Mouse (Mus musculus) G1E (cell line): ENCODE measurements at regions not wholly inside any gene's neighbourhood (a gene's known extent, or its start where the extent isn't known, plus 50 kb on each side); places are given as distances from the start of the nearest gene placed in this dataset.

Experiments
- CTCF ChIP-seq: IDR thresholded peaks from 2 replicates; pipeline ENCODE4 v1.5.1; 2012; ENCODE audit warnings: low read depth, low read length, inconsistent platforms, mixed read lengths
- GATA1 ChIP-seq: IDR thresholded peaks from 2 replicates; pipeline ENCODE4 v1.6.1; 2012; ENCODE audit warnings: borderline replicate concordance, low read length, inconsistent platforms, mixed read lengths
- TAL1 ChIP-seq: conservative IDR thresholded peaks from 2 replicates; pipeline ENCODE4 v1.6.1; 2012; ENCODE audit warnings: low read depth, low read length, inconsistent platforms, mixed read lengths

- TF ChIP-seq CTCF (no peak), TAL1 (no peak), GATA1 (no peak)
Measured at GRCm38 (mm10) chr1:186349966-186350365, 232.9 kb upstream of the Lyplal1 start.
